Mouse (Mus musculus) kidney, postnatal 0 days (tissue): Measurements from ENCODE around the gene Pfas. TPM values are rescaled to one million over a fixed set of nuclear protein-coding genes. Genes with fewer than 3 reads are reported as not detected.

ENCODE experiments used
- ATAC-seq: fragments of 200-750 bp; cut with Nextera tagmentation; replicated peaks from 2 replicates; pipeline ENCODE4 v1.8.0; 2017; ENCODE audit warnings: low read depth, moderate number of reproducible peaks, moderate TSS enrichment, moderate library complexity; ENCODE audit not compliant: low FRiP score
- DNase-seq: peaks from one replicate; pipeline ENCODE4 v3.0.0-alpha.2; 2016; ENCODE audit warnings: low spot score
- H3K27ac ChIP-seq: fragments of 300-500 bp; sonication (generic); 2 replicates; pipeline ENCODE4 v1.5.1; 2014; ENCODE audit warnings: mild to moderate bottlenecking
- H3K27me3 ChIP-seq: fragments of 300-500 bp; sonication (generic); 2 replicates; pipeline ENCODE4 v1.6.1; 2014; ENCODE audit warnings: low read length, mixed read lengths; ENCODE audit not compliant: insufficient read depth
- H3K36me3 ChIP-seq: fragments of 300-500 bp; sonication (generic); 2 replicates; pipeline ENCODE4 v1.6.1; 2014; ENCODE audit warnings: low read length, mixed read lengths; ENCODE audit not compliant: insufficient read depth
- H3K4me1 ChIP-seq: fragments of 300-500 bp; sonication (generic); replicated peaks from 2 replicates; pipeline ENCODE4 v1.6.1; 2014; ENCODE audit warnings: antibody characterized with exemption, low read length, mixed read lengths; ENCODE audit not compliant: insufficient read depth
- H3K4me2 ChIP-seq: fragments of 300-500 bp; sonication (generic); 2 replicates; pipeline ENCODE4 v1.6.1; 2014; ENCODE audit warnings: mild to moderate bottlenecking, low read length, moderate library complexity, mixed read lengths
- H3K4me3 ChIP-seq: fragments of 300-500 bp; sonication (generic); replicated peaks from 2 replicates; pipeline ENCODE4 v1.5.1; 2014; ENCODE audit warnings: low read depth, low read length
- H3K9ac ChIP-seq: fragments of 300-500 bp; sonication (generic); 2 replicates; pipeline ENCODE4 v1.6.1; 2014; ENCODE audit warnings: low read depth, low read length
- H3K9me3 ChIP-seq: fragments of 300-500 bp; sonication (generic); replicated peaks from 2 replicates; pipeline ENCODE4 v1.6.1; 2016; ENCODE audit warnings: low read length, inconsistent platforms, mixed read lengths
- CTCF ChIP-seq: IDR thresholded peaks from 2 replicates; pipeline ENCODE4 v1.5.1; 2016; ENCODE audit warnings: antibody characterized with exemption, low read depth, mild to moderate bottlenecking, moderate library complexity
- WGBS: fragments of 180-500 bp; shearing (Covaris S2); extraction: QIAGEN DNeasy Blood & Tissue Kit; methylation state at CpG from one replicate; pipeline ENCODE4 v1.1.7; 2014; 5-methylcytosine and 5-hydroxymethylcytosine counted together
- polyA plus RNA-seq: library from polyadenylated mRNA; unstranded; fragments of >200 nt; fragmentation: Nextera tagmentation; extraction: Ambion mirVana; gene quantifications from 2 replicates; pipeline ENCODE4 v1.2.1, GENCODE M21; 2015

Pfas gene
- polyA plus RNA-seq, 1 experiment from 2014 or later: 20.9 TPM

DNA sequence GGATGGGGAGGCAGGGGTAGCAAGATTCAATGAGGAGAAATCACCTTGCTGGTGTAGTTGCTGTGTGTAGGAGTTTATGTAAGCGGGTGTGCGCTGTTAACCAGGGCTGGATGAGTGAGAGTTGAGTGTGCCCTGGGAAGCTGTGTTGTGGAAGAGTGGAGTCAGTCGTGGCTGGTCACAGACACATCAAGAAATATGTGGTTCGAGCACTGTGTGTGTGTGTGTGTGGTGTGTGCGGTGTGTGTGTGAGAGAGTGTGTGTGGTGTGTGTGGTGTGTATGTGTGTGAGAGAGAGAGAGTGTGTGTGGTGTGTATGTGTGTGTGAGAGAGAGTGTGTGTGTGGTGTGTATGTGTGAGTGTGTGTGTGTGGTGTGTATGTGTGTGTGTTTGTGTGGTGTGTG lies 52.8 kb downstream of the Pfas start:
- Histone ChIP-seq H3K4me2 (peak overlapping the region; percentile 65), H3K27me3 (0 out of 2 replicates have a peak, but pooled peaks cover 6% of the 10 kb centered on the region), H3K9me3 (no peaks in the 10 kb centered on the region), H3K27ac (no peak overlapping the region), H3K4me3 (peak overlapping the region; percentile 34), H3K4me1 (peaks cover 8% of the 10 kb centered on the region; the same call in 1 of the 2 replicates), H3K9ac (no peak overlapping the region; the same call in 1 of the 2 replicates), H3K36me3 (no peaks in the 10 kb centered on the region)
- 63% methylated on average over 5 of the region's 5 CpGs for WGBS
- 0 out of 2 replicates have a peak, but pooled peaks have one; percentile 34 for ATAC-seq
- DNase-seq: no peak
- no peak for TF ChIP-seq CTCF

- WGBS: 3% methylated on average over 17 of the region's 17 CpGs
- peak overlapping the region; percentile 65 for H3K4me2 ChIP-seq
- H3K9ac ChIP-seq: peak overlapping the region; percentile 55
- ATAC-seq: no peak
- 0 out of 2 replicates have a peak, but pooled peaks cover 6% of the 10 kb centered on the region for H3K27me3 ChIP-seq
- no peak overlapping the region for H3K27ac ChIP-seq
- H3K9me3 ChIP-seq: no peaks in the 10 kb centered on the region
- no peaks in the 10 kb centered on the region for H3K36me3 ChIP-seq
- H3K4me3 ChIP-seq: peak overlapping the region; percentile 34
- DNase-seq: no peak
- no peak for TF ChIP-seq CTCF
- peaks cover 8% of the 10 kb centered on the region; the same call in 1 of the 2 replicates for H3K4me1 ChIP-seq
These were observed 53.9 kb downstream of the Pfas start for GRCm38 (mm10) chr11:68954408-68954807.

DNA sequence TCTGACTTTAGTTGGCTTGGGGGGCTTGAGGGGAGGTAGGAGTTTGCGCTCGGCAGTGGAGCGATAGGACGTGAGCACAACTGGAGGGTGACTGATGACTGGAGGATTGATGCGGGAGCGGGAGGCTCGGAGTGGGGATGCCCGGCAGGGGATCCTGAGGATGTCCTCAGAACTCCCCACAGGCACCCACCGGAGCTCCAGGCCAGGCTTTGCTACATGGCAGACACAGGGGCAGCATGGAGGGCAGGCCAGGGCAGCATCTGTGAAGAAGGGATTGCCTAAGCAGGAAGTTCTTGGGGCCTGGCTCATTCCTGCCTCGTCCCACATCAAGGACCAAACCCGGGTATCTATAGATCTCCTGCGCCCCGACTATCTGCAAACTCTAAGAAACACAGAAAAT lies 54.4 kb downstream of the Pfas start:
- TF ChIP-seq CTCF: no peak
- H3K9ac ChIP-seq: peak overlapping the region; percentile 55
- 0 out of 2 replicates have a peak, but pooled peaks cover 6% of the 10 kb centered on the region for H3K27me3 ChIP-seq
- H3K36me3 ChIP-seq: no peaks in the 10 kb centered on the region
- peaks cover 8% of the 10 kb centered on the region; the same call in 1 of the 2 replicates for H3K4me1 ChIP-seq
- H3K4me2 ChIP-seq: peak overlapping the region; percentile 65
- ATAC-seq: no peak
- DNase-seq: no peak
- 17% methylated on average over 13 of the region's 13 CpGs for WGBS
- no peak overlapping the region for H3K27ac ChIP-seq
- no peaks in the 10 kb centered on the region for H3K9me3 ChIP-seq
- H3K4me3 ChIP-seq: peak overlapping the region; percentile 34

GRCm38 (mm10) chr11:68947542-68947993 lies 60.7 kb downstream of the Pfas start:
- no peaks in the 10 kb centered on the region for H3K36me3 ChIP-seq
- WGBS: 17% methylated on average over 12 of the region's 12 CpGs
- H3K9ac ChIP-seq: no peak overlapping the region
- no peak overlapping the region for H3K27ac ChIP-seq
- H3K4me3 ChIP-seq: 0 out of 2 replicates have a peak overlapping the region, but pooled peaks have one; percentile 2
- H3K9me3 ChIP-seq: no peaks in the 10 kb centered on the region
- DNase-seq (peak; percentile 31), ATAC-seq (no peak)
- H3K4me1 ChIP-seq: peaks cover 7% of the 10 kb centered on the region; the same call in 1 of the 2 replicates
- no peaks in the 10 kb centered on the region for H3K27me3 ChIP-seq
- H3K4me2 ChIP-seq: peak overlapping the region; percentile 40
- no peak for TF ChIP-seq CTCF

- TF ChIP-seq CTCF: no peak
- 20% methylated on average over 16 of the region's 16 CpGs for WGBS
- H3K9me3 ChIP-seq: no peaks in the 10 kb centered on the region
- peak overlapping the region; percentile 40 for H3K4me2 ChIP-seq
- no peaks in the 10 kb centered on the region for H3K27me3 ChIP-seq
- DNase-seq: no peak
- no peak; the same call in 1 of the 2 replicates for ATAC-seq
- no peak overlapping the region for H3K4me3 ChIP-seq
- 0 out of 2 replicates have a peak overlapping the region, but pooled peaks have one; percentile 9 for H3K9ac ChIP-seq
- H3K36me3 ChIP-seq: no peaks in the 10 kb centered on the region
- peaks cover 7% of the 10 kb centered on the region; the same call in 1 of the 2 replicates for H3K4me1 ChIP-seq
- H3K27ac ChIP-seq: no peak overlapping the region
These were observed 61.3 kb downstream of the Pfas start for GRCm38 (mm10) chr11:68946806-68947440.

DNA sequence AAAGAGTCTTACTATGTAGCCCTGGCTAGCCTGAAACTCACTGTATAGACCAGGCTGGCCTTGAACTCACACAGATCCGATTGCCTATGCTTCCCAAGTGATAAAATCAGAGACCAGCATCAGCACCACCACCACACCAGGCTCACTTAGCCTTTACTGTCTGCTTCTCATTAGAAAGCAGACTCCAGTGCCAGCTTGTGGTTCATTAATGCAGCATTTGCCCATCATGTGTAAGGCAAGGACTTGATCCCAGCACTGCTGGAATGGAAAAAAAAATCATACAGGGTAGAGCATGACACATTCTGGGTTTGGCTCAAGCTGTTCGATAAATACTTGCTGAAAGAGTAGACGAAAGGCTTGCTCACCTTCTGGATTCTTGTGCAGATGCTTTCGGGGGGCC lies 62.3 kb downstream of the Pfas start:
- 85% methylated on average over 4 of the region's 4 CpGs for WGBS
- ATAC-seq: no peak

More for the DNA sequence above, 62.3 kb downstream of the Pfas start:
- Histone ChIP-seq H3K27ac (no peak overlapping the region), H3K9me3 (no peaks in the 10 kb centered on the region), H3K9ac (no peak overlapping the region), H3K4me1 (peaks cover 7% of the 10 kb centered on the region; the same call in 1 of the 2 replicates), H3K4me3 (no peak overlapping the region), H3K36me3 (no peaks in the 10 kb centered on the region), H3K4me2 (no peak overlapping the region), H3K27me3 (no peaks in the 10 kb centered on the region)
- DNase-seq: no peak
- no peak for TF ChIP-seq CTCF
